Mouse (Mus musculus) liver, adult 2 months (tissue): ENCODE measurements around the gene Ptges2.
A peak's percentile ranks its signal among the peaks of the same experiment; 100 is the strongest.

Experiments
- CTCF ChIP-seq: fragments of 200-500 bp; IDR thresholded peaks from 2 replicates; pipeline ENCODE4 v1.5.1; 2011; ENCODE audit warnings: low read depth, low read length, control low read depth
- POLR2A ChIP-seq: fragments of 200-500 bp; IDR thresholded peaks from 2 replicates; pipeline ENCODE4 v1.6.1; 2011; ENCODE audit warnings: low read length, control low read depth; ENCODE audit not compliant: insufficient read depth; ENCODE audit errors: extremely low read depth

DNA sequence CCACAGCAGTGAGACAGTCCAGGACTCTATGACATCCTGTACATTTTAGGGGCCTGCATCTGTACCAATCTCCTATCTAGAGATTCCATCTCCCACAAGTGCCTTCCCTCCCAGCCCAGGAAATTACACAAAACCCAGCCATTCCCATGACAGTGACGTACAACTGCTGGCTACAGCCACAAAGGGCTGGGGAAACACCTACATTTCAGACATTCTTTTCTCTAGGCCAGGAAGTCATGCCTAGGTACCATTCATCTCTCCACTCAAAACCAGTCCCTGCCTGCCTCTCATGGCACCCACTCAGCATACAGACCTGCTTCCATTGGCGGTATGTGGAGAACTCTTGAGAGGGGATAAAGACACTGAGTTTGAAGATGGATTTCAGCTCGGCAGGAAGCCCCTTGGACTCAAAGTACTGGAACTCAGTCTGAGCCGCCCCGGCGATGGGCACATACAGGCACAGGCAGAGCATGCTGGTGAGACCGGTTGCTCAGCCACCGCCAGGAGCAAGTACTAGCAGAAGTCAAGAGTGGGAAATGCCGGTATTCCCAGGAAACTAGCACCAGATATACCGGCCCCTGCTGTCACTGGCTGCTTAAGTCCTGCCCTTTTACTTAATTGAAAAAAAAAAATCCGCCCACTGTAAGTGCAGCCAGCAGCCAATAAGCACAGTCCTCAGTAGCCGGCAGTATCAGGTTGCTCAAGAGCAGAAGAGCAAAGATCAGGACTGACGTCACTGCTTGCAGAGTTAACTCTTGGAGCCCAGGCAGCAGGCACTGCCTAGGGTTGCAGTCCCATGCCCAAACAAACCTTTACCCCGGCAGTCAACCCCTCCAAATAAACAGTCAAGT is 28.0 kb downstream of the Ptges2 start:
- no peak for TF ChIP-seq CTCF
- TF ChIP-seq POLR2A = peak; percentile 93
